ENCODE assay signal across 8 mouse cellular contexts in the genomic region with DNA sequence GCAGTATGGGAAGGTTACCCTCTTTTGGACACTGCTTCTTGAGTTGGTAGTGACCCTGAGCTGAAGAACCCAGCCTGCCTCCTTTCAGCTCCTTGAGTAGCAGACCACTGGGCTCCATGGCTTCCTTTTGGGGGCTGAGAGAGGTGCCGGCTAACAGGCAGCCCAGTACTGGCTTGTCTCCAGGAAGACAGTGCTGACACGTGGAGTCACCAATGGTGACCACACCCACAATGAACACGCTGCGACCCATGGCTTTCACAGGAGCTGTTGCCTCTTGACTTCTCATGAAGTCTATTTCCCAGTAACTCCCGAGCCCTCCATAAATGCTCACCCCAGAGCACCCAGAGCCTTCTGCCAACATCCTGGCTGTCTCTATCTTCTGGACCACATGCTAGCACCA. TPM values are rescaled to one million over a fixed set of nuclear protein-coding genes. Genes with fewer than 3 reads are reported as not detected.
DNase-seq lines count a peak whose midpoint lies in the region; ATAC-seq lines count a peak whose summit lies in the region.

No protein-coding gene starts in this region.

- no peaks in the 10 kb centered on the region for H3K36me3 ChIP-seq in lung, embryonic 16.5 days (ENCODE audit: control insufficient read depth, insufficient read depth, low read length)
- H3K36me3 ChIP-seq in embryonic facial prominence, embryonic 11.5 days (replicated peaks; ENCODE audit: control insufficient read depth, insufficient read depth, low read depth, low read length): no peaks in the 10 kb centered on the region
- H3K36me3 ChIP-seq in intestine, embryonic 16.5 days (ENCODE audit: control insufficient read depth, insufficient read depth, low read length): no peaks in the 10 kb centered on the region
- no peaks in the 10 kb centered on the region for H3K36me3 ChIP-seq in stomach, embryonic 15.5 days

- no peaks in the 10 kb centered on the region; the same call in 1 of the 2 replicates for H3K27me3 ChIP-seq in lung, embryonic 16.5 days (ENCODE audit: control insufficient read depth, insufficient read depth, low read depth, low read length)
- H3K27me3 ChIP-seq in embryonic facial prominence, embryonic 11.5 days (ENCODE audit: control insufficient read depth, insufficient read depth, low read length): no peaks in the 10 kb centered on the region
- H3K27me3 ChIP-seq in intestine, embryonic 16.5 days (replicated peaks; ENCODE audit: control insufficient read depth, insufficient read depth, low read length): no peaks in the 10 kb centered on the region
- H3K27me3 ChIP-seq in stomach, embryonic 15.5 days (replicated peaks): no peaks in the 10 kb centered on the region

- H3K27ac ChIP-seq in lung, embryonic 16.5 days (ENCODE audit: low read length): no peak overlapping the region
- no peak overlapping the region for H3K27ac ChIP-seq in embryonic facial prominence, embryonic 11.5 days (replicated peaks; ENCODE audit: low read depth, low read length)
- H3K27ac ChIP-seq in intestine, embryonic 16.5 days (ENCODE audit: low read length): no peak overlapping the region
- H3K27ac ChIP-seq in stomach, embryonic 15.5 days: no peak overlapping the region

- H3K4me1 ChIP-seq in lung, embryonic 16.5 days (replicated peaks; ENCODE audit: control insufficient read depth, insufficient read depth, low read length): peaks cover 4% of the 10 kb centered on the region; the same call in 1 of the 2 replicates
- H3K4me1 ChIP-seq in embryonic facial prominence, embryonic 11.5 days (ENCODE audit: control insufficient read depth, insufficient read depth, low read length): no peaks in the 10 kb centered on the region
- H3K4me1 ChIP-seq in intestine, embryonic 16.5 days (ENCODE audit: control insufficient read depth, insufficient read depth, low read length): peaks cover 7% of the 10 kb centered on the region
- H3K4me1 ChIP-seq in stomach, embryonic 15.5 days: peaks cover 9% of the 10 kb centered on the region; the same call in 1 of the 2 replicates

- H3K4me3 ChIP-seq in lung, embryonic 16.5 days (ENCODE audit: low read length): peak overlapping the region; percentile 41; the same call in 1 of the 2 replicates
- peak overlapping the region; percentile 23; the same call in 1 of the 2 replicates for H3K4me3 ChIP-seq in embryonic facial prominence, embryonic 11.5 days (ENCODE audit: low read depth, low read length)
- H3K4me3 ChIP-seq in intestine, embryonic 16.5 days (ENCODE audit: low read length): no peak overlapping the region; the same call in 1 of the 2 replicates
- peak overlapping the region; percentile 27 for H3K4me3 ChIP-seq in stomach, embryonic 15.5 days (replicated peaks)

- no peak for DNase-seq in lung, postnatal 25 days (ENCODE audit: low spot score)
- no peak for DNase-seq in embryonic facial prominence, embryonic 11.5 days (ENCODE audit: low spot score)
- no peak for DNase-seq in yolk sac, embryonic 10.5 days (ENCODE audit: low spot score)
- no peak for DNase-seq in ovary, postnatal 10 days (ENCODE audit: low spot score)
- DNase-seq in cerebellum, adult 11 months: no peak

- H3K9ac ChIP-seq in lung, embryonic 16.5 days (ENCODE audit: low read length): peak overlapping the region; percentile 55; the same call in 1 of the 2 replicates
- peak overlapping the region; percentile 49 for H3K9ac ChIP-seq in embryonic facial prominence, embryonic 11.5 days (replicated peaks; ENCODE audit: low read length)
- H3K9ac ChIP-seq in intestine, embryonic 16.5 days (ENCODE audit: low read depth, low read length): peak overlapping the region; percentile 47; the same call in 1 of the 2 replicates
- no peak overlapping the region for H3K9ac ChIP-seq in stomach, embryonic 15.5 days

- H3K9me3 ChIP-seq in lung, embryonic 16.5 days (ENCODE audit: control insufficient read depth, low read length): no peaks in the 10 kb centered on the region
- no peaks in the 10 kb centered on the region for H3K9me3 ChIP-seq in embryonic facial prominence, embryonic 11.5 days (replicated peaks; ENCODE audit: control insufficient read depth, low read length)
- H3K9me3 ChIP-seq in intestine, embryonic 16.5 days (ENCODE audit: control insufficient read depth, low read length): no peaks in the 10 kb centered on the region
- H3K9me3 ChIP-seq in stomach, embryonic 15.5 days: no peaks in the 10 kb centered on the region

- 36% methylated on average over 5 of the region's 5 CpGs for WGBS in lung, embryonic 16.5 days
- WGBS in embryonic facial prominence, embryonic 11.5 days: 72% methylated on average over 5 of the region's 5 CpGs
- 54% methylated on average over 5 of the region's 5 CpGs for WGBS in intestine, embryonic 16.5 days
- WGBS in stomach, embryonic 15.5 days: 54% methylated on average over 5 of the region's 5 CpGs

- peak overlapping the region; percentile 72 for H3K4me2 ChIP-seq in lung, embryonic 16.5 days (ENCODE audit: low read depth, low read length)
- peak overlapping the region; percentile 35; the same call in 1 of the 2 replicates for H3K4me2 ChIP-seq in embryonic facial prominence, embryonic 11.5 days (ENCODE audit: low read depth, low read length)
- H3K4me2 ChIP-seq in intestine, embryonic 16.5 days (ENCODE audit: low read depth, low read length): peak overlapping the region; percentile 68
- H3K4me2 ChIP-seq in stomach, embryonic 15.5 days: peak overlapping the region; percentile 54

- ATAC-seq in lung, embryonic 16.5 days (ENCODE audit: low read depth): 0 out of 2 replicates have a peak, but pooled peaks have one; percentile 23
- no peak for ATAC-seq in embryonic facial prominence, embryonic 11.5 days (replicated peaks; ENCODE audit: insufficient number of reproducible peaks, low FRiP score, low TSS enrichment, low read depth)
- ATAC-seq in intestine, embryonic 16.5 days: no peak
- ATAC-seq in stomach, embryonic 15.5 days (ENCODE audit: insufficient read depth, low FRiP score, low read depth): no peak

RNA-seq across cellular contexts. Expression of a gene that starts 6.5 kb away (rescaled TPM):
- polyA plus RNA-seq in lung, embryonic 16.5 days (2015; fragmentation: Nextera tagmentation; extraction: Ambion mirVana): 0.70 and 0.80 TPM in 2 replicates
- 0.75 TPM in 1 of 2 replicates, not detected in the other for polyA plus RNA-seq in embryonic facial prominence, embryonic 11.5 days (2014; fragmentation: Nextera tagmentation; extraction: Ambion mirVana)
- polyA plus RNA-seq in intestine, embryonic 16.5 days (2015; fragmentation: Nextera tagmentation; extraction: Ambion mirVana): 10.6 and 11.1 TPM in 2 replicates
- polyA plus RNA-seq in stomach, embryonic 15.5 days (2015; fragmentation: Nextera tagmentation; extraction: Ambion mirVana): 4.0 and 4.2 TPM in 2 replicates
